Mouse (Mus musculus): ENCODE results near the gene Gabra1.
A peak's percentile ranks its signal among the peaks of the same experiment; 100 is the strongest.

The Gabra1 gene

DNA sequence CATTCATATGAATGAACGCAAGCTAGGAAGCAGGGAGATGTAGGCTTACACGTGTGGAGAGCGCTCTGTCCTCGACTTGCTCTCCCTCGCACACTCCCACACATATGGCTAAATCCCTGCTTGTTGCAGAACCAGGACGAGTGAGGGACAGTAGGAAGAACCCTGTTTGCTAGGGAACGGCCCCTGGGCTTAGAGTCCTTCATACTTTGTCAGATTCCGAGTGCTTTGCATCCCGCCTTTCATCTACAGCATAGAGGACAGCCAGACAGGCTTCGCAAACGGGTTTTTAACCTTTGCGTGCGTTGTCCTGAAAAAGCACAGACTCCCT, at the start of gene Gabra1:
Gabra1 (minus strand) TSS at position 106 of the 328 bp plus-strand sequence.
- peak; percentile 5 for DNase-seq

GRCm38 (mm10) chr11:42181973-42182824, 531 bp downstream of the Gabra1 start:
- DNase-seq = peak; percentile 3

- no peak for DNase-seq
Observed at GRCm38 (mm10) chr11:42181426-42181825, 1.3 kb downstream of the Gabra1 start.

- no peak for DNase-seq
Observed at GRCm38 (mm10) chr11:42179535-42179934, 3.2 kb downstream of the Gabra1 start.

DNA sequence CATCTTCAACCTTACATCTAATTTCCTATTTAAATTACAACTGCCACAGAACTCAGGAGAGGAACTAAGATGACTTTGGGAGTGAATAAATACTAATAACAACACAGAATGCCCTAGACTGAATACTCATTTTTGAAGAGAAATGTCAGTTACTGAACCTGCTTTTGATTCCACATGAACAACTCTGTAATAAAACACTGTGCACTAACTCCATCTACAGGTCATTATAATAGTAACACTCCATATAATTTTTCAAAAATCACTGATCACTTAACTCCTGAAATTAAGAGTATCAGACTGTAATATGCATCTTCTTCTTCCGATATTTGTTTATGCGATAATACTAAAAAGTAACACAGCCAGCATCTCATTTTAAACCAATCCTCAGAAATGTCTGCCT, 4.4 kb downstream of the Gabra1 start:
- no peak for DNase-seq

- DNase-seq = no peak
Observed at GRCm38 (mm10) chr11:42151396-42151795, 31.3 kb downstream of the Gabra1 start.

DNA sequence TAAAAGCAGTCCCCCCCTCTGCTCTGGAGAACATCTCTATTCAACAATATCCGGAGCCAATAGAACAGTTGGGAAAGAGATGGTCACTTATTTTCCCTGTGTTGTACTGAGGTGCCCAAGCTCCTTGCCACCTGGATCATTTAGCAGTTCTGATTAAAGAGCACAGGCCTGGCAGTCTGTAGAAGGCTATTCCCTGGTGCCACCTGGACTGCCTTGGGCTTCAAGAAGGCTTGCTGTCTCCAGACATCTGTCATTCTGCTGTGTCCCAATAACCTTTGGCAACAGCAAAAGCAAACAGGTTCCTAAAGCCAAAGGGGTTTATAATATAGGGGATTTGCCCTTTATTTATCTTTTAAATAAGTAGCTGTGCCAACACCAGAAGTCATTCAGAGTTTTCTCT, 65.8 kb downstream of the Gabra1 start:
- DNase-seq = no peak

DNA sequence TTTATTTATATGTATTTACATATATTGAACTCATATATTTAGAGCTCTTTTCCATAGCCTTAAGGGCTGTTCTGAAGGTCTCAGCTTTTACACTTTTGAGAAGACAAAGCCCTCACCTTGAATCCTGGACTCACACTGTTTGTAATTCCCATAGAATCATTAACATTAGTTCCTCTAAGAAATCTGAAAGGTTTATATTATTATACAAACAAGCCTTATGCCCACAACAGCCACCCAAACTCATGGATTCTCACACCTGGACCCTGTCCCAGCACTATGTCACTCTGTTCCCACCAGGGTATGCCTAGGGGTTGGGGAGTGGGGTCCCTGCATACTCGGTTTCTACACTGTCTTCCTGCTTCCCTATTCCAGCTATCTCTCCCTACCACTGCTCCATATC, 72.7 kb downstream of the Gabra1 start:
- no peak for DNase-seq

GRCm38 (mm10) chr11:42109627-42110026, 73.1 kb downstream of the Gabra1 start:
- no peak for DNase-seq

- DNase-seq = no peak
Observed at GRCm38 (mm10) chr11:42095556-42095955, 87.2 kb downstream of the Gabra1 start.
